Mouse (Mus musculus) E14TG2a.4 (cell line): ENCODE data around the gene 1700021F05Rik.

Experiments
- CTCF ChIP-seq: conservative IDR thresholded peaks from 2 replicates; pipeline ENCODE4 v1.5.1; 2014; ENCODE audit warnings: low read length
- NANOG ChIP-seq: IDR thresholded peaks from 2 replicates; pipeline ENCODE4 v1.6.1; 2014; ENCODE audit warnings: borderline replicate concordance, low read length, mixed read lengths

DNA sequence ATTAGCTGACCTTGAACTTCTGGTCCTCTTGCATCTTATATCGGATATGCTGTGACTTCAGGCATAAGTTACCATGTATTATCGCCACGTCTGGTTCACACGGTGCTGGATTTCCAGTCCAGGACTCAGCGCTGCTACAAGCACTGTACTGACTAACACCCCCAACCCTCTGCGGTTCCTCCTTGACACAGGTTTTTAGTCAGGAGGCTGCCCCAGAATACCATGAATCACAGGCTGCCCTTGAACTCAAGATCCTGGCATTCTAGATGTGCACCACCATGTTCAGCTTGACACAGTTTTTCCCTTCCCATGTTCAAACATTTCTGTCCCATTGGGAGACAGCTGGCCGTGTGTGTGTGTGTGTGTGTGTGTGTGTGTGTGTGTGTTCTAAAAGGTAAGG, 51.7 kb downstream of the 1700021F05Rik start:
- TF ChIP-seq CTCF, result no peak
- no peak for TF ChIP-seq NANOG
